Mouse (Mus musculus): ENCODE data around the gene Fry.
A peak's percentile ranks its signal among the peaks of the same experiment; 100 is the strongest.

Gene Fry

DNA sequence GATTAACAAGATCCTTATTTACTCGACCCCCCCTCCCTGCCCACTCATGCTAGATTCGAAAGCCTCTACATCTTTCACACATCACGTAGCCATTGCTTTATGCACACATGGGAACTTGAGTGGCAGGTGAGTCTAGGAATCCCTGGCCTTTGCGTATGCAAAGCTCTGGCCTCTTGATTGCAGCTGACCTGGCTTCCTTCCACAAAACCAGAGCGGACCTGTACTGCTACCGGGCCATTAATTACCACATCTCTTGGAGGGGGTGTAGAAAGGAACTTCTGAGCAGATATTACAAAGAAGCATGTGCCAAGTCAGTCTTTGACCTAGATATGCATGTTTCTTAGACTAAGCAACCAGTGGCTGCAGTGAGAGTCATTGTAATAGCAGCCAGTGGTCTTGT, 55.4 kb downstream of the Fry start:
- DNase-seq (ENCODE audit: low spot score in 2 of 2): no peak

DNA sequence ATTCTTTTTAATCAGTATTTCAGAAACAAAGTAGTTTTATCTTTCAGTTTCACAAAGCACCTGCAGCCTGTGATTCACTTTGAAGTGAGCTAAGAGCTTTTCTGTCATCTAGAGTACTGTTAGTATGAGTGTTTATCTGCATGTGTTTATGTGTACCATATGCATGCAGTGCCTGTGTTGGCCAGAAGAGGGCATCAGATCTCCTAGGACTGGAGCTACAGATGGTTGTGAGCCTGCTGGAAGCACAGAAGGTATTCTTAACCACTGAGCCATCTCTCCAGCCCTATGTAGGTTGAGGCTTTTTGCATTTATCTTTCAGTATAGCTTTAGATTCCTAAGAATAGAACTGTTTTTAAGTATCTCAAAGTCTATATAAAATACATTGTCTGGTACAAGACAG, 56.5 kb downstream of the Fry start:
- no peak for DNase-seq (ENCODE audit: low spot score in 2 of 2)

DNA sequence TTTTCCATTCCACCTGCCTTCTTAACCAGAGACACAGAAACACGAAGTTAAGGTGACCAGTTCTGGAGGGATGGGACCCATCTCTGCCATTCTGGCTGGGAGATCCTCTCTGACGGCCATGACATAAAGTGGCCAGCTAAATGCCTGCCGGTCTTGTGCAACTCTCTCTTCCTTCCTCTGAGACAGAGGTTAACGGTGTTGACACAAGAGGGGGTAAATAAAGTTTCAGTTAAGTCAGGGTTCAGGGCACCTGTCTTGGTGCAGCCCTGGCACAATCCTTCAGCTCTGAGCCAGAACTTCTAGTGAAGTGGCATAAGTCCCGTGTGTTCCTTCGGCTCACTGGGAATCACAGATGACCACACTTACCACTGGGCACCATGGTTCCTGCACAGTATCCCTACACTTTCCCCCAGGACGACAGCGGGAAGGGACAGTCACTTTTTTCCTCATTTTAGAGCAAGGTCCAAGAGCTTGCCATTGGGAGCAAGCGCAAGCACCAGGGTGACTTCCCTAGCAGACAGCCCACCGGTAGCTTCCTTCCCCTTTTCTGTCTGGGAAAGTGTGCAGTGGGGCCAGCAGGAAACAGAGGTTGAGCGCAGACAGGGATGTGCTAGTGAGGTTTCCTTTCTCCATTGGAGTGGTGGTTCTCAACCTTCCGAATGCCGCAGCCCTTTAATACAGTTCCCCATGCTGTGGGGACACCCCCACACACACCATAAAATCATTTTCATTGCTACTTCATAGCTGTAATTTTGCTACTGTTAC, 58.0 kb downstream of the Fry start:
- no peak for DNase-seq (ENCODE audit: low spot score in 2 of 2)

DNA sequence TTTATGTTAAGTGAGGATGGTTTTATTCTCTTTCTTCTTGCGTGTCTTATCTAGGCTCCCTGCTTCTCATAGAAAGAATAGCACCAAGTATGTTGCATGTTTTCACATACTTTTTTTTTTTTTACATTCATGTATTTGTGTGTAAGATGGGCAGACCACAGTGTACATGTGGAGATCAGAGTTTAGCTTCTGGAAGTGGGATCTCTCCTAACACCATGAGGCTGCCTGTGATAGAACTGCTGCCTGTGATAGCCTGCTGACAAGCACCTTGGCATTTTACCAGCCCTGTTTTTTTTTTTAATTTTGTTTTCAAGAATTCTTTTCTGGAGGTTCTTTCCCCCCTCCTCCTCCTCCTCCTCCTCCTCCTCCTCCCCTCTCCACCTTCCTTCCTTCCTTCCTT, 59.3 kb downstream of the Fry start:
- no peak for DNase-seq (ENCODE audit: low spot score in 2 of 2)

DNA sequence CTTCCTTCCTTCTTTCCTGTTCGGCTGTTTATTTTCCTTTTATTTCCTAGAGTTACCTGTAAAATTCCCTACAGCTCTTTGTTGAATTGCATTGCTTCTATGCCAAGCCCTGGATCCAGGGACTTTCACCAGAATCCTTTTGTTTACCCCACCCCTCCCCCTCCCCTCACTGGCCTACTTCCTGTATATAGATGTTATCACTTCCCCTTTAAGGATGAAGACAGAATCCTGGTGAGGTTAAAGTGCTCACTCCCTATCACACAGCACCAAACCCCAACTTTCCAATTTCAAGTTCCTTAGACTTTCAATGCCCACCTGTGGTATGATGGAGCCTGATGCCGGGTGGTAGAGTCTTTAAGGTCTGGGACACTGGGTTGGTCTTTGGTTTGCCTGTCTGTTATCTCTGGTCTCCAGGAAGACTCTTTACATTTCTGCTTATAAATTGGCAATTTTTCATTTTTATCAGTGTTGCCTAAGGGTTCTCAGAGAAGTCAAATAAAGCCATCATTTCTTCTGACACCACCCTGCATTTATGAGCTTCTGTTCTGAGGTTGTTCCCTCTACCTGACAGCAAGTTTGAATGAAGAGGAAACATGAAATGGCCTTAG, 59.9 kb downstream of the Fry start:
- DNase-seq (ENCODE audit: low spot score in 2 of 2): no peak

DNA sequence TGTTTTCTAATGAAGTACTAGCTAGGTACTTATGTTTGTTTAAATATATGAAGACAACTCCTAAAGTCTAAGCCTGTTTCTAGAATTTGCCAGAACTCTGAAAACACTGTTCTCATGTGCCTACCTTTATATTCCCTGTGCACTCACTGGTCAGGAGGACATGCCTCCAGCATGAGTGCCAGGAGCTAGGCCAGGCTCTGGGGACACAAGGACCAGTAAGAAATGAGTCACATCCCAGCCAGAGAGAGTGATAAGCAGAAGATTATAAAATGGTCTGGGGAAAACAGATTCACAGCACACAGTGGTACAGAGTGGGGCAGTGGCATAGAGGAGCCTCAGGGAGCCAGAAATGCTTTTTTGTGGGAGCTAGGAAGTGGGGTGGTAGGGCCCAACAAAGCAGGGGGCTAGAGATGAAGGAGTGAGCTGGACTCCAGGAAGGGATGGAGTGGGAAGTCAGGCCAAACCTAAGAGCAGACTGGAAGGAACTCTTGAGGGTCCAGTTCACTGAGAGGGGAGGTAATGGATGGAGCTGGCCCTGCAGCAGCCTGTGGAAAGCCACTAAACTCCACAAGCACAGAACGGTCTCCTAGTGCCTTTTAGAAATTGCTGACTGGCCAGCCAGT, 62.7 kb downstream of the Fry start:
- no peak for DNase-seq (ENCODE audit: low spot score in 2 of 2)

DNA sequence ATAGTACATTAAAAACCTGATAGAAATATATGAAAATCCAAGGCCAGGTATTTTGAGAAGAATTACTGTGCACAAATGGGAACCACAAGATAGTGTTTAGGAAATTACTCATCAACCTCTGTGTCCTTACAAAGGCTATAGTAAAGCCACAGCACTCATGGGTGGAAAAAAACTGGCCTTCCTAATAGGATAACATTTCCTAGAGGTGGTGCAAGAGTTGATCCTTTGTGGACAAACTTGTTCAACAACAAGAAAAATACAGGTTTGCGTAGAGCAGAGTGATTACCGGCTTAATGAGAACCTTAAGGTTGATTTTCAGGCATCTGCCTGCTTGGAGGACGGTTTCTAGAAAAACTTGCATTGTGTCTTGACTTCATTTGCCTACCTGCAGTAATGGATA, 66.5 kb downstream of the Fry start:
- no peak for DNase-seq (ENCODE audit: low spot score in 2 of 2)

DNA sequence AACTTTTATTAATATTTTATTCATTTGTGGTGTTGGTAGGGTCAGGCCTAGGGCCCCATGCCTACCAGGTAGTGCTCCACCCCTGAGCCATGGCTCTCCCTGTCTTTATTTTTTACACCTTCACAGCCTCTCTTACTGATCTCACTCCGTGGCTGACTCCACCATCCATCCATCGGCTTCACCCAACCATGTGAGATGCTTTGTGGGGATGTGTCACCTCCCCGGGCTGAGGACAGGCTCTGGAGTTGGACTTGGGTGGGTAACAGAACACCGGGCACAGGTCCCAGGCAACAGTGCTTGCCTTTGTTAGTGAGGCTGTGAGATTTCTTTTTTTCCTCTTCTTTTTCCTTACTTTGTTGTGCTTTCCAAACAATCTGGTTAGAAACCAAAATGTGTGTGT, 67.7 kb downstream of the Fry start:
- no peak for DNase-seq (ENCODE audit: low spot score in 2 of 2)

DNA sequence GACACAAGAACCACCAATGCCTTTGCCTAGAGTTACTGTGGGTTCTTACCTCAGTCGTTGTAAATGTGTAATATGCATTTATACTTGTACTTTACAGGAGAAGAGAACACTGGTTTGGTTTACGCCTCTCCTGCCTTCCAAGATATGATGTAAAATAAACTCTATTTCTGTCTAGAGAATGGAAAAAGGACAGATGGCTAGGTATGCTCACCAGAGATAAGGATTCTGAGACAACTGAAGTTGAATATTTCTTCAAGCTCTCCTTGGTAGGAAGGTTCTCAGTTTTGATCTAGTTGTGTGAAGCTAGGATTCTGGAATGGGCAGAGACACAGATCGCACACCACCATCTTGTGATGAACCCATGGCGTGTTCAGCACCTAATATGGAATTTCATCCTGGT, 68.2 kb downstream of the Fry start:
- DNase-seq (ENCODE audit: low spot score in 2 of 2): no peak

DNA sequence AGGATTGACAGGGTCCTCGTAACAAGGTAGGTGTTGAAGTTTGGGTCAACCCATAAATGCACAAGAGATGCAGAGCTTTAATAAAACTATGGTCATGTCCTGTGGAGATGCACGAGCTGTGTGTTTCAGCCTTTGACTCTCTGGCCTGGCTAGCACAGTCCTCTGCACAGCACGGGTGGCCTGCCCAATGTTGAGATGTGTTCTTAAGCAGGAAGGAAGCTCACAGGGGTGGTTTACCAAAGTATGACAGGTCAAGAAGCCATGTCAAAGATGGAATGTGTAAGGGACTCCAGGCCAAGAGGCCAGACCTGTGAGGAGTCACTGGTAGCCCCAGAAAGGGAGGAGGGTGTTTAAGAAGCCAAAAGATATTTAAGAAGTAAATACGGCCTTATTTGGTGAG, 69.6 kb downstream of the Fry start:
- no peak for DNase-seq (ENCODE audit: low spot score in 2 of 2)

DNA sequence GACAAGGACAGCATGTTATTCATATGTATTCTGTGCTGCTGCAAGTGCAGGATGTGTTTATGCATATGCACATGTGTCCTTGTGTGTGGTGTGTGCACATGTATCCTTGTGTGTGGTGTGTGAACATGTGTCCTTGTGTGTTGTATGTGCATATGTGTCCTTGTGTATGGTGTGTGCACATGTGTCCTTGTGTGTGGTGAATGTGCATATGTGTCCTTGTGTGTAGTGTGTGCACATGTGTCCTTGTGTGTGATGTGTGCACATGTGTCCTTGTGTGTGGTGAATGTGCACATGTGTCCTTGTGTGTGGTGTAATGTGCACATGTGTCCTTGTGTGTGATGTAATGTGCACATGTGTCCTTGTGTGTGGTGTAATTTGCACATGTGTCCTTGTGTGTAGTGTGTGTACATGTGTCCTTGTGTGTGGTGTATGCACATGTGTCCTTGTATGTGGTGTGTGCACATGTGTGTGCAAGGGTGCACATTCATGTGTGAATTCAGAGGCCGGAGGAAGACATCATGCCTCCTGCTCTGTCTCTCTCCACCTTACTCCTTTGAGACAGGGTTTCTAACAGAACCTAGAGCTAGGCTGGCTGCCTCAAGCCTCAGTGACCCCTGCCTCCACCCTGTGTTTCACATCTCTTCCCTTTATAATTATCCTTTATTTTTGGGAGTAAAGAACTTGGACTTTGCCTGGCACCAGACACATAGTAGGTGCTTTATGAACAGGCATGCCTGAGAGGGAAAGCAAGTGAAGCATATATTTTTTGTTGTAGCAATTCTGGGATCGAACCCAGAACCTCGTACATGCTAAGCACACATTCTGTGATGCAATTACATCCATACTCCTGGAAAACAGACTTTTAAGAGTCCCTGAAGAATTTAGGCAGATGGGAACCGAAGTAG, 72.3 kb downstream of the Fry start:
- no peak for DNase-seq (ENCODE audit: low spot score in 2 of 2)

DNA sequence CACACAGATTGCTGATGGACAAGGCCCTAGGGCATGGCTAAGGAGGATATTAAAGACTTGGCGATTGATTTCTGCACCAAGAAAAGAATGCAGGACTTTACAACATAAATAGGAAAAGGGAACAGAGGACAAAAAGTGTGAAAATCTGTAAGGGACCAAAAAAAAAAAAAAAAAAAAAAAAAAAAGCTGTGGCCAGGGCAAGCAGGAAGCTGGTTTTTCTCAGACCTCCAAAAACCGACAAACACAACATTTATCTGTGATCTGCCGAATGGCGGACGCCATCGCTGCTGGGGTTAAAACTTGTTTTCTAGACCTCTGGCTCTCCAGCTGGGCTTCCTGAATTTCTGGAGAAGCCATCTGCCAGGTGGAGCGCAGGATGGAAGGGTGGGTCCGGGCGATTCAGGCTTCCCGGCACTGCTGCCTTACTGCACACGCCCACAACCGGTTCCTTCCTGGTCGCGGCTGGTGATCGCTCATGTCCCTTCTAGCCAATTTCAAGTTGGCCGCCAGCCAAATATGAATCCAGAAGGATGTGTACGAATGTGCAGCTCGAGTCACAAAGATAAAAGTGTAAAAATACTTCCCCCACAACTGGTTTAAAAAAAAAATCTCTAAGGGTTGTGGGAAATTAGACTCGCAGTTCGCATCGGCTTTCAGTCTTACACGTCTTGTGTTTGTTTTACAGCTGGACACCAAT, 77.2 kb downstream of the Fry start:
- DNase-seq (ENCODE audit: low spot score in 2 of 2): peak; percentile 65 to 67

DNA sequence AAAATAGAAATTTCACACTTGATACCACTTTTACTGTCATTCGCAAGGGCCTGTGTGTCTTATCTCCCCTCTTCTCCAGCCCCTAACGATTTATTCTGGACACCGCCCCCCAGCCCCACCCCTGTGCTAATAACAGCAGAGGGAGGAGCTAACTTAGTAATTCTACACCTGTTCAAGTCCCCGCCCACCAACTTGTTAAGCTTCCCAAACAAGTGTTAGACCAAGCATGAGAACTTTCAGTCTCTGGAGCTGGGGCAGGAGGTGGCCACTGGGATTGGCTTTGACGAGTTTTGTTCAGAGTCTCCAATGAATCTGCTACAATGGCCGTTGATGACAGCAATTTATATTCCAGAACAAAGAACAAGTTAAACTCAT, 77.8 kb downstream of the Fry start:
- DNase-seq (ENCODE audit: low spot score in 2 of 2): no peak

DNA sequence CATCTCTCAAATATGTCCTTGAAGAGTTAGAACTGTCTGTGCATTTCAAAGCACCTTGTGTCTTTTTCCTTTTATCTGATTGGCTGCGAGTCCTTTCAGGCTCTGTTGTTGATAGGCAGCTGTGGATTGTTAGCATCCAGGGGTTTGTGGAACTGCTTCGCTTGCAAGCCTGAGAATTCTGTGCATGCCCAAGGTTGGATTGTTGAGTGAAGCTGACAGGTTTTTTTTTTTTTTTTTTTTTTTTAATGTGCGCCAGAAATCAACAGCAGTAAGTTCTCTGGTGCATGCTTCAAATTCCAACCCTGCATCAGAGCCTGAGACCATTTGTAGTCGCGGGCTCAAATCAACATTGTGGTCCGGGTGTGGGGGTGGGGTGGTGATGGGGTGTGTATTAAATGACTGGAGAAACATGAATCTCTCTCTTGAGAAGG, 78.5 kb downstream of the Fry start:
- DNase-seq (ENCODE audit: low spot score in 2 of 2): no peak

DNA sequence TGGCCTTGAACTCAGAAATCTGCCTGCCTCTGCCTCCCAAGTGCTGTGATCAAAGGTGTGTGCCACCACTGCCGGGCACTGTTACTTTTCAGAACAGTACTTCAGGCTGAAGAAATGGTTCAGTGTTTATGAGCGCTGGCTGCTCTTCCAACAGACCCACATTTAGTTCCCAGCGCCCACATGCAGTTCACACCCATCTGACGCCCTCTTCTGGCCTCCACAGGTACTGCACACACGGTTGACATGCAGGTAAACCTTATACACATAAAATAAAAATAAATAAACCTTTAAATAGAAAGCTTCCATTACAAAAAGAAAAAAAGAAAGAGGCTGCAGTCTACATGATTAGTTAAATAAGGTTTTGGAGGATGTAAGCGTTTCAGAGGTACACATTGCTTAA, 88.3 kb downstream of the Fry start:
- no peak for DNase-seq (ENCODE audit: low spot score in 2 of 2)

DNA sequence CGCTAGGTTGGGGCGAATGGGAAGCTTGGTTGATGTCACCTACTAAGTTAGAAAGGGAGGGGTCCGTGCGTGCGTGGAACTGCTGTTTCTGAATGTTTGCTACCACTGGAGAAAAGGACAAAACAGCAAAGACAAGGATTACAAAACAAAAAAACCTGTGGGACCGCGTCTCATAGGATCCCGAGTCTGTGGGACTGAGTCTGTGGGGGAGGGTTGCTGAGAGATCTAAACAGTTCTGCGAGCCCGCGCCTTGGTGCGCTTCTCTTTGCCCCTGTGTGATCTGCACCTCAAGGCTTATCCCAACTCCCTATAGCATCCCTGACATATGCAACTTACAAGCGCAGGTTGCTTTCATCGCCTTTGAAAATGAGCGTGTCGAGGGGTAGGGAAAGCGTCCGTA, 89.2 kb downstream of the Fry start:
- DNase-seq (ENCODE audit: low spot score in 2 of 2): no peak

DNA sequence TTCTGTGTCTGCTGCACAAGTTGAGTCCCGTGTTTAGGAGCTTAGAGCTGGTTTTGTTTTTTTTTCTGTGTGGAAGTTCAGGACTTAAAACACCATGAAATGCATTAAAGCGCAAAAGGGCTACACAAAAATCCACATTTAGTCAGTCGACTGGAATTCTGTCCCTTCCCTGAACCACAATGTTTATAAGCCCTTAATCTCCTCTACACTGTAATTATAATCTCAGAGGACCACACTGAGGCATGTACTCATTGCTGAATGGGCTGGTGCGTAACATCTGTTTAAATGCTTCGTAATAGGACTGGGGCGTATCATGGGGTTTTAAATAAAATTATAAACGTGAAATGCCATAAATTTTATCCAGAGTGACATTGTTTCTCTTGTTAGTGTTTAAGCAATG, 89.6 kb downstream of the Fry start:
- DNase-seq (ENCODE audit: low spot score in 2 of 2): no peak

DNA sequence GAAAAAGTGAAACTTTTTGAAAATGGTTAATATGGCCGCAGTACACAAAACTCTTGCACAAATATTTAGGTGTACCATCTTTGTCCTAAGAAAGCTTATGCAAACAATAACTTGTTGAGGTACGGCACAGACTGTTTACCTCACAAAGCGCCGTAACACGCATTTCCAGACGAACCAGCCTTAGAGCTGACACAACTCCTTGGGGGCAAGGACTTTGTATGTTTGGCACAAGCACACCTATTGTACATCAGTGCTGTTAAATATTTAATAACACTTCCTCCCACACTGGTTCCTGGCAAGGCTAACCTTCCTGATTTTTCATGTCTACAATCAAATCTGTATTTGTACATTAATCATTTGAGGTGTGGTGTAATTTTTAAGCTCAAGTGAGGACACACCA, 95.6 kb downstream of the Fry start:
- no peak for DNase-seq (ENCODE audit: low spot score in 2 of 2)

DNA sequence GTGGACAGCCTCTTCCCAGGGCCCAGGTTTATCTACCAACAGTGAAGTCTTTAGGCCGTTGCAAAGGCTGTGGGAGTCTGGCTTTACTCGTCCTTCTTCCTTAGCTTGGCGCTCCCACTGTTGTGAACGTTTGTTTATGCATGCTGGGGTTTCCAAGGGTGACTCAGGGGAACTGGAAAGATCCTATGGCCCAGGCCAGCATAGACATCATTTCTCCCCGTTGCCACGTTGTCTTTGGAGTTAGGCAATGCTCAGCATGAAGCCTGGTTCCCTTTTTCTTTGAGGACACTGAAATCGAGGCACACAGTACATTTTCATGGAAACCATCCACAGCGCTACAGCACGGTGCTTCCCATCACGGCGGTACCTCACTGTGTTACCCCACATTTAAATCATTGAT, 97.6 kb downstream of the Fry start:
- DNase-seq (ENCODE audit: low spot score in 2 of 2): no peak

DNA sequence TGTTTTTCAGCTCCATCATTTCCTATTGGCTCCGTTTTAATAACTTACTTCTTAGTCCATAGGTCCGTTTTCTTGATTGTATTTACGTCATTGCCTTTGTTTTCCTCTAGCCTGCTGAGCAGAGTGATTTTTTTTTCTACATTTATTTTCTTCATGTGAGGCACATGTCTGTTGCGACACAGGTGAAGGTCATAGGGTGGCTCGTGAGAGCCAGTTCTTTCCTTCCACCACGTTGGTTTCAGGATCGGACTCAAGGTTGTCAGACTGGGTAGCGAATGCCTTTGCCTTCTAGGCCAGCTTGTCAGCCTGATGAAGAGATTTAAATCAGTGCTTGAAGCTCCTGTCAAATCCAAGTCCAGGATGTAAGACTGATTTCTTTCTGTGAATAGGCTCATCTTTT, 101.0 kb downstream of the Fry start:
- no peak for DNase-seq (ENCODE audit: low spot score in 2 of 2)

DNA sequence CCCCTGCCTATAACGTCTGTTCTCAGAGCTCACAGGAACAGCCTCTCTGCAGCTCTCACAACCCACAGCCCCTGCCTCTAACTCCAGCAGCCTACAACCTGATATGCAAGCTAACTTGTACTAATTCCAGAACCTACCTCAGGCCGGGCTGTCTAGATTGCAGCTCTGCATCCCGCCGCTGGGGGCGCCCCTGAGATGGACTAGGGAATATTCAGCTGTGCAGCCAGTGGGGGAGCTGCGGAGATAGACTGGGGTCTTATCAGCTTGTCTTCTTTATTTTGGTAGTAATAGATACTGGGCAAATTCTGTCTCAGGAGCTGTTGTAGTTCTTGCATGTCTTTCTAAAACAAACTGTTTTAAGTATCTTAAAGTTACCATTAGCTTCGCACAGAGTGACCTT, 101.9 kb downstream of the Fry start:
- no peak for DNase-seq (ENCODE audit: low spot score in 2 of 2)

DNA sequence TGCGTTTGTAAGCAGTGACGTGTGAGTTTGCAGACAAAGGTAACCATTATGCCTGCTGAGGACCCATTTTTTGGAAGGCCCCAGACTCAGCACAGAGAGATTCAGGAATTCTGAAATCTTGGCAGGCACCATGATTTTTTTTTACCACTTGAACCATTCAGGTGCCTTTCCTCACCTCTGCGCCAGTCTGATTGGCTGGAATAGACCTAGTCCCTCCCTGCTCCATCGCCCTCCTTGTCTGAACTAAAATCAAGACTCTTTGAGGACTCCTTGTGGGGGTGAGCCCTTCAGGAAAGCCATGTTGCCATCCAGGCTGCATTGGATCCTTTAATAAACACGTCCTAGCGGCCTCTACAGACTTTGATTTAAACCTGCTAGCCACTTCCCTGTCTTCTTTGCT, 103.4 kb downstream of the Fry start:
- no peak for DNase-seq (ENCODE audit: low spot score in 2 of 2)
